Mouse (Mus musculus) heart, postnatal 4 days (tissue): ENCODE data around the gene 4932438H23Rik. TPM values are rescaled to one million over a fixed set of nuclear protein-coding genes. Genes with fewer than 3 reads are reported as not detected.
A peak's percentile ranks its signal among the peaks of the same experiment; 100 is the strongest.

Experiments used
- DNase-seq: peaks from one replicate; pipeline ENCODE4 v3.0.0; 2021
- total RNA-seq, 2 experiments: library from RNA; stranded (reverse); gene quantifications; 2 replicates each; pipeline ENCODE4 v1.2.3; 2021

Gene 4932438H23Rik
- total RNA-seq, 2 experiments from 2014 or later, result 0.23 TPM; not detected in 1

GRCm38 (mm10) chr16:91057261-91057660, 37.7 kb downstream of the 4932438H23Rik start:
- DNase-seq, result no peak

GRCm38 (mm10) chr16:91056043-91056821, 38.7 kb downstream of the 4932438H23Rik start:
- no peak for DNase-seq

- DNase-seq, result no peak
These were observed 39.8 kb downstream of the 4932438H23Rik start for GRCm38 (mm10) chr16:91055150-91055549.

GRCm38 (mm10) chr16:91053599-91053998, 41.3 kb downstream of the 4932438H23Rik start:
- no peak for DNase-seq

GRCm38 (mm10) chr16:91045511-91045910, 49.4 kb downstream of the 4932438H23Rik start:
- DNase-seq, result peak; percentile 67

GRCm38 (mm10) chr16:91044270-91045182, 50.4 kb downstream of the 4932438H23Rik start, which contains the start of gene Paxbp1:
Gene Paxbp1 (minus strand): TSS chr16:91044543.
- peak; percentile 99 for DNase-seq

- peak; percentile 74 for DNase-seq
These were observed 51.3 kb downstream of the 4932438H23Rik start for GRCm38 (mm10) chr16:91043461-91044248.

GRCm38 (mm10) chr16:91042640-91043039, 52.3 kb downstream of the 4932438H23Rik start:
- DNase-seq, result no peak

GRCm38 (mm10) chr16:91035866-91036265, 59.1 kb downstream of the 4932438H23Rik start:
- no peak for DNase-seq

GRCm38 (mm10) chr16:91030751-91031150, 64.2 kb downstream of the 4932438H23Rik start:
- DNase-seq, result no peak

- no peak for DNase-seq
These were observed 65.0 kb downstream of the 4932438H23Rik start for GRCm38 (mm10) chr16:91029901-91030300.

- no peak for DNase-seq
These were observed 65.7 kb downstream of the 4932438H23Rik start for GRCm38 (mm10) chr16:91029161-91029743.

GRCm38 (mm10) chr16:91026290-91026689, 68.6 kb downstream of the 4932438H23Rik start:
- DNase-seq, result no peak

GRCm38 (mm10) chr16:91023384-91023783, 71.5 kb downstream of the 4932438H23Rik start:
- DNase-seq, result peak; percentile 26

GRCm38 (mm10) chr16:91020842-91021483, 74.0 kb downstream of the 4932438H23Rik start:
- no peak for DNase-seq

- no peak for DNase-seq
These were observed 75.4 kb downstream of the 4932438H23Rik start for GRCm38 (mm10) chr16:91019476-91019875.

GRCm38 (mm10) chr16:91015761-91016160, 79.2 kb downstream of the 4932438H23Rik start:
- no peak for DNase-seq

GRCm38 (mm10) chr16:91011847-91012246, 83.1 kb downstream of the 4932438H23Rik start:
- DNase-seq, result no peak

- peak; percentile 91 for DNase-seq
These were observed 83.8 kb downstream of the 4932438H23Rik start, which contains the start of gene Synj1 for GRCm38 (mm10) chr16:91011021-91011683. Gene Synj1 (minus strand): TSS chr16:91011308.

- DNase-seq, result no peak
These were observed 84.3 kb downstream of the 4932438H23Rik start for GRCm38 (mm10) chr16:91010581-91011020.
